Mouse (Mus musculus) stomach, postnatal 0 days (tissue): Measurements from ENCODE around the gene Cox4i2. TPM values are rescaled to one million over a fixed set of nuclear protein-coding genes. Genes with fewer than 3 reads are reported as not detected.

Source experiments
- ATAC-seq: fragments of 200-750 bp; cut with Nextera tagmentation; 2 replicates; pipeline ENCODE4 v1.8.0; 2017; ENCODE audit not compliant: low FRiP score, low TSS enrichment
- DNase-seq: peaks from one replicate; pipeline ENCODE4 v3.0.0-alpha.2; 2016; ENCODE audit warnings: low spot score
- H3K27ac ChIP-seq: fragments of 300-500 bp; sonication (generic); replicated peaks from 2 replicates; pipeline ENCODE4 v1.5.1; 2014; ENCODE audit warnings: mild to moderate bottlenecking, control low read depth
- H3K27me3 ChIP-seq: fragments of 300-500 bp; sonication (generic); 2 replicates; pipeline ENCODE4 v1.6.1; 2014; ENCODE audit warnings: low read length; ENCODE audit not compliant: control insufficient read depth, insufficient read depth
- H3K36me3 ChIP-seq: fragments of 300-500 bp; sonication (generic); 2 replicates; pipeline ENCODE4 v1.6.1; 2014; ENCODE audit warnings: low read length, mixed read lengths; ENCODE audit not compliant: control insufficient read depth, insufficient read depth
- H3K4me1 ChIP-seq: fragments of 300-500 bp; sonication (generic); replicated peaks from 2 replicates; pipeline ENCODE4 v1.6.1; 2014; ENCODE audit warnings: antibody characterized with exemption; ENCODE audit not compliant: control insufficient read depth, insufficient read depth
- H3K4me2 ChIP-seq: fragments of 300-500 bp; sonication (generic); replicated peaks from 2 replicates; pipeline ENCODE4 v1.6.1; 2014; ENCODE audit warnings: low read depth, mild to moderate bottlenecking, control low read depth, moderate library complexity
- H3K4me3 ChIP-seq: fragments of 300-500 bp; sonication (generic); 2 replicates; pipeline ENCODE4 v1.5.1; 2014; ENCODE audit warnings: low read depth, low read length, control low read depth
- H3K9ac ChIP-seq: fragments of 300-500 bp; sonication (generic); 2 replicates; pipeline ENCODE4 v1.6.1; 2014; ENCODE audit warnings: mild to moderate bottlenecking, low read length, control low read depth, mixed read lengths
- H3K9me3 ChIP-seq: fragments of 300-500 bp; sonication (generic); 2 replicates; pipeline ENCODE4 v1.6.1; 2016; ENCODE audit warnings: low read length; ENCODE audit not compliant: control insufficient read depth
- CTCF ChIP-seq: IDR thresholded peaks from 2 replicates; pipeline ENCODE4 v1.5.1; 2016; ENCODE audit warnings: antibody characterized with exemption, low read depth, mild to moderate bottlenecking, moderate library complexity
- EP300 ChIP-seq: optimal IDR thresholded peaks from 2 replicates; pipeline ENCODE3; 2016; ENCODE audit warnings: antibody characterized with exemption
- WGBS: fragments of 180-500 bp; shearing (Covaris S2); extraction: QIAGEN DNeasy Blood & Tissue Kit; methylation state at CpG from one replicate; pipeline ENCODE4 v1.1.7; 2014; 5-methylcytosine and 5-hydroxymethylcytosine counted together
- polyA plus RNA-seq: library from polyadenylated mRNA; unstranded; fragments of >200 nt; fragmentation: Nextera tagmentation; extraction: Ambion mirVana; gene quantifications from 2 replicates; pipeline ENCODE4 v1.2.1, GENCODE M21; 2015

Cox4i2 gene
- polyA plus RNA-seq, 1 experiment from 2014 or later, result 10.6 TPM

- Histone ChIP-seq H3K9ac (no peak overlapping the region), H3K4me2 (no peak overlapping the region), H3K27me3 (no peaks in the 10 kb centered on the region), H3K36me3 (peaks cover 5% of the 10 kb centered on the region), H3K4me1 (peaks cover 8% of the 10 kb centered on the region; the same call in 1 of the 2 replicates), H3K27ac (no peak overlapping the region), H3K4me3 (no peak overlapping the region), H3K9me3 (no peaks in the 10 kb centered on the region)
- ATAC-seq (no peak), DNase-seq (no peak)
- TF ChIP-seq CTCF (no peak), EP300 (no peak)
- WGBS, result 92% methylated on average over 5 of the region's 5 CpGs
Observed at GRCm38 (mm10) chr2:152783241-152783640, 29.3 kb downstream of the Cox4i2 start.

- H3K4me3 ChIP-seq, result no peak overlapping the region
- H3K4me2 ChIP-seq, result no peak overlapping the region
- no peaks in the 10 kb centered on the region for H3K9me3 ChIP-seq
- peak overlapping the region; percentile 89 for H3K27ac ChIP-seq
- peaks cover 5% of the 10 kb centered on the region for H3K36me3 ChIP-seq
- TF ChIP-seq EP300, result no peak
- no peak for TF ChIP-seq CTCF
- peaks cover 12% of the 10 kb centered on the region for H3K4me1 ChIP-seq
- no peaks in the 10 kb centered on the region for H3K27me3 ChIP-seq
- WGBS, result 89% methylated on average over 8 of the region's 8 CpGs
- ATAC-seq (no peak), DNase-seq (no peak)
- H3K9ac ChIP-seq, result no peak overlapping the region
Observed at GRCm38 (mm10) chr2:152784640-152785039, 30.7 kb downstream of the Cox4i2 start.

- peak overlapping the region; percentile 35; the same call in 1 of the 2 replicates for H3K9ac ChIP-seq
- ATAC-seq (peak; percentile 74), DNase-seq (peak; percentile 57)
- peaks cover 12% of the 10 kb centered on the region for H3K4me1 ChIP-seq
- H3K36me3 ChIP-seq, result peaks cover 5% of the 10 kb centered on the region
- peak overlapping the region; percentile 20; the same call in 1 of the 2 replicates for H3K4me2 ChIP-seq
- TF ChIP-seq CTCF, result no peak
- no peak for TF ChIP-seq EP300
- no peak overlapping the region for H3K4me3 ChIP-seq
- H3K9me3 ChIP-seq, result no peaks in the 10 kb centered on the region
- 22% methylated on average over 18 of the region's 18 CpGs for WGBS
- H3K27ac ChIP-seq, result peak overlapping the region; percentile 89
- H3K27me3 ChIP-seq, result no peaks in the 10 kb centered on the region
Observed at GRCm38 (mm10) chr2:152785446-152786350, 31.7 kb downstream of the Cox4i2 start.

GRCm38 (mm10) chr2:152787136-152787535 is 33.2 kb downstream of the Cox4i2 start:
- no peak overlapping the region for H3K27ac ChIP-seq
- no peaks in the 10 kb centered on the region for H3K9me3 ChIP-seq
- H3K4me2 ChIP-seq, result no peak overlapping the region
- TF ChIP-seq CTCF (no peak), EP300 (no peak)
- no peak overlapping the region for H3K9ac ChIP-seq
- no peaks in the 10 kb centered on the region for H3K36me3 ChIP-seq
- ATAC-seq (no peak), DNase-seq (no peak)
- peaks cover 12% of the 10 kb centered on the region for H3K4me1 ChIP-seq
- no peak overlapping the region for H3K4me3 ChIP-seq
- WGBS, result 88% methylated on average over 2 of the region's 2 CpGs
- H3K27me3 ChIP-seq, result no peaks in the 10 kb centered on the region

GRCm38 (mm10) chr2:152787543-152787942 is 33.6 kb downstream of the Cox4i2 start:
- no peak overlapping the region for H3K27ac ChIP-seq
- H3K9ac ChIP-seq, result no peak overlapping the region
- peaks cover 16% of the 10 kb centered on the region for H3K4me1 ChIP-seq
- H3K9me3 ChIP-seq, result no peaks in the 10 kb centered on the region
- WGBS, result 86% methylated on average over 6 of the region's 6 CpGs
- H3K36me3 ChIP-seq, result no peaks in the 10 kb centered on the region
- DNase-seq, result no peak
- no peaks in the 10 kb centered on the region for H3K27me3 ChIP-seq
- no peak overlapping the region for H3K4me3 ChIP-seq
- no peak for TF ChIP-seq CTCF
- TF ChIP-seq EP300, result no peak
- no peak for ATAC-seq
- no peak overlapping the region for H3K4me2 ChIP-seq

GRCm38 (mm10) chr2:152788892-152789421 is 35.0 kb downstream of the Cox4i2 start:
- H3K4me3 ChIP-seq, result no peak overlapping the region
- no peak overlapping the region for H3K9ac ChIP-seq
- no peak overlapping the region for H3K4me2 ChIP-seq
- 59% methylated on average over 6 of the region's 6 CpGs for WGBS
- TF ChIP-seq CTCF, result no peak
- no peak for TF ChIP-seq EP300
- H3K4me1 ChIP-seq, result peaks cover 19% of the 10 kb centered on the region
- H3K36me3 ChIP-seq, result no peaks in the 10 kb centered on the region
- no peaks in the 10 kb centered on the region for H3K9me3 ChIP-seq
- ATAC-seq (peak; percentile 41; the same call in 1 of the 2 replicates), DNase-seq (peak; percentile 44)
- H3K27ac ChIP-seq, result peak overlapping the region; percentile 65
- H3K27me3 ChIP-seq, result no peaks in the 10 kb centered on the region
